Mouse (Mus musculus) embryo, embryonic 9.5 days (tissue): ENCODE data around the gene Scamp2.

Source experiments
- DNase-seq: peaks from one replicate; pipeline ENCODE4 v3.0.0-alpha.2; 2017; ENCODE audit errors: extremely low spot score

Gene Scamp2

GRCm38 (mm10) chr9:57550126-57550862 lies 10.4 kb upstream of the Scamp2 start:
- DNase-seq: no peak

- peak; percentile 75 for DNase-seq
These were observed 8.4 kb upstream of the Scamp2 start, which contains the start of gene Mpi for GRCm38 (mm10) chr9:57552139-57552887. TSS of gene Mpi (minus strand) at chr9:57552763.

GRCm38 (mm10) chr9:57553119-57553518 lies 7.6 kb upstream of the Scamp2 start:
- no peak for DNase-seq

GRCm38 (mm10) chr9:57554753-57555152 lies 6.0 kb upstream of the Scamp2 start:
- no peak for DNase-seq

- DNase-seq: no peak
These were observed 3.5 kb upstream of the Scamp2 start for GRCm38 (mm10) chr9:57557215-57557614.

- no peak for DNase-seq
These were observed 2.1 kb upstream of the Scamp2 start for GRCm38 (mm10) chr9:57558625-57559024.

GRCm38 (mm10) chr9:57559568-57559967 lies 1.2 kb upstream of the Scamp2 start:
- no peak for DNase-seq

GRCm38 (mm10) chr9:57560263-57560662 lies 480 bp upstream of the Scamp2 start:
- peak; percentile 33 for DNase-seq

GRCm38 (mm10) chr9:57561711-57562099 lies 962 bp downstream of the Scamp2 start:
- DNase-seq: no peak

GRCm38 (mm10) chr9:57562896-57563372 lies 2.2 kb downstream of the Scamp2 start:
- DNase-seq: no peak

- no peak for DNase-seq
These were observed 3.9 kb downstream of the Scamp2 start for GRCm38 (mm10) chr9:57564609-57565008.

- DNase-seq: no peak
These were observed 5.0 kb downstream of the Scamp2 start for GRCm38 (mm10) chr9:57565741-57566221.

GRCm38 (mm10) chr9:57566846-57567245 lies 6.1 kb downstream of the Scamp2 start:
- DNase-seq: no peak

GRCm38 (mm10) chr9:57568500-57568899 lies 7.8 kb downstream of the Scamp2 start:
- no peak for DNase-seq

- no peak for DNase-seq
These were observed 13.7 kb downstream of the Scamp2 start for GRCm38 (mm10) chr9:57574397-57574796.

GRCm38 (mm10) chr9:57575577-57575976 lies 14.8 kb downstream of the Scamp2 start:
- DNase-seq: no peak

GRCm38 (mm10) chr9:57577144-57577849 lies 16.6 kb downstream of the Scamp2 start:
- no peak for DNase-seq

- no peak for DNase-seq
These were observed 24.2 kb downstream of the Scamp2 start for GRCm38 (mm10) chr9:57584991-57585390.

- DNase-seq: peak; percentile 79
These were observed 28.7 kb downstream of the Scamp2 start, which contains the start of gene Ulk3 for GRCm38 (mm10) chr9:57589224-57590126. TSS of gene Ulk3 (plus strand) at chr9:57589452.

- DNase-seq: no peak
These were observed 30.0 kb downstream of the Scamp2 start for GRCm38 (mm10) chr9:57590726-57591125.
